25 mouse cellular contexts compared by ENCODE assay signal in the genomic region with DNA sequence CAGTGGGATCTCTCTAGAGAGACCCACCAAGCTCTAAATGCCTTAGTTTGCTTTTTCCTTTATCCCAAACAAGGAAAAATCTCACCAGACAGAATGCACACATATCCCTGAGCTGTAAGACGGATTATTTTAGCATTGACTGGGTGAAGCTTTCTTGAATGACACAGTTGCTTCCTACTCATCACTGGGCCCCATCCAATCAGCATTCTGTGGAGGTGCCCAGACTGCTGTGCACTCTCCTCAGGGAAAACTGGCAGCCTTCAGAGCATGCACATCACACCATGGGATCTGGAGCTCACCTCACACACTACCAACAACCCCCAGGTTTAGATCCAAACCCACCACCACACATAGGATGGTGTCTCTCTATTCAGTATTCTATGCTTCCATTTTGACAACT.
DNase-seq lines count a peak whose midpoint lies in the region; ATAC-seq lines count a peak whose summit lies in the region.
"Had no signal": no experiment of that assay in that cellular context is flagged by ENCODE, and none has a peak within 500 bp of the region (broad histone marks: within the 10 kb centered on the region; RNA-seq: fewer than 3 reads in every experiment).

No protein-coding gene starts in this region.

- intact Hi-C loops in left cerebral cortex, postnatal 36 days (cut with DNase I): no loop called here

- DNase-seq in frontal cortex, adult 2 months (ENCODE audit: extremely low spot score in 1 of 2, low spot score in 1 of 2): peak; percentile 41 to 74
- DNase-seq in frontal cortex, postnatal 25 days (ENCODE audit: low spot score in 2 of 2): no peak
- DNase-seq in right cerebral cortex, adult 18-20 months: peak; percentile 73
- no peak for DNase-seq in right cerebral cortex, postnatal 4 days
- DNase-seq in left cerebral cortex, postnatal 36 days (ENCODE audit: low spot score in 2 of 2): peak; percentile 34 to 66
- no peak for DNase-seq in layer of hippocampus, postnatal 36 days
- DNase-seq: adrenal gland, postnatal 10 days; cerebellum, adult 11 months; cerebellum, adult 9-10 months; gastrocnemius, postnatal 10 days; heart, postnatal 14 days; kidney, adult 11 months; kidney, postnatal 25 days; liver, embryonic 13.5 days; lung, adult 18-20 months; lung, postnatal 4 days; midbrain, embryonic 14.5 days; retina, postnatal 1 day; thymus, adult 18-20 months; thymus, postnatal 25 days had no signal

- no peak for ATAC-seq in granulocyte monocyte progenitor cell, adult 5-6 weeks (replicated peaks; ENCODE audit: poor library complexity, severe bottlenecking)
- ATAC-seq: forebrain, embryonic 16.5 days; inflammation-experienced regulatory T-cells, adult 6 months; lung, postnatal 0 days; Patski had no signal

Comparison
In these comparisons a context has a peak if more than half of its experiments do, and no peak if none do; other contexts are left out.
1. DNase-seq: peak in frontal cortex, adult 2 months (2 of 2), right cerebral cortex, adult 18-20 months (single experiment) and left cerebral cortex, postnatal 36 days (2 of 2); none in frontal cortex, postnatal 25 days (0 of 2), right cerebral cortex, postnatal 4 days (single experiment) and layer of hippocampus, postnatal 36 days (0 of 2).